Mouse (Mus musculus) adipose tissue, adult 10 weeks (tissue): ENCODE data around the gene Gm29094. TPM values are rescaled to one million over a fixed set of nuclear protein-coding genes. Genes with fewer than 3 reads are reported as not detected.

Experiments used
- polyA plus RNA-seq: library from polyadenylated mRNA; stranded (reverse); fragments of 350-450 nt; fragmentation: Illumina TruSeq; extraction: RNeasy Lipid Tissue Mini Kit (QIAGEN cat#74804); gene quantifications from one replicate; pipeline ENCODE4 v1.2.3, GENCODE M21; 2014; ENCODE audit warnings: low read depth, low replicate concordance

Gene Gm29094
- not detected for polyA plus RNA-seq

DNA sequence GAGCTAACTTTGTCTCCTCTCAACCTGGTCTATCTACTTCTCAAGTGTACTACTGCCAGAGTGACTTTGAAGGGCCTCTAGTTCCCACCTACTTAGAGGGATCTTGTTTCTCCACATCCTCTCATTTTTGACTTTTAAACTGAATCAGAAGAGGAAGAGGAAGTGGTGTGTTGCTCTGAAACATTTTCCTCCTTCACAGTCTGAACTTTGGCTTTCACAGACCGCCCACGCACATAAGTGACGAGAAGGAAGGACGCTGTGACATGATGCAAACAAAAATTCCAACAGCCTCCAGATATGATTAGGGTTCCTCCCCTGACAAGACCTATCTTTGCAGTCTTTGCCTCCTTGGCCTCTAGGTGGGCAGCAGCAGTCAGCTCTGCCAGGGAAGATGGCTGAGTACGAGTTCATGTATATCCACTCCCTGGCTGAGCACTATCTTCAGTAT, at the start of gene Gm29094, which contains the start of gene Bcl2a1b:
Gm29094 (plus strand) TSS at position 411 of the 448 bp plus-strand sequence.
Bcl2a1b (plus strand) TSS at position 241 of the 448 bp plus-strand sequence.

DNA sequence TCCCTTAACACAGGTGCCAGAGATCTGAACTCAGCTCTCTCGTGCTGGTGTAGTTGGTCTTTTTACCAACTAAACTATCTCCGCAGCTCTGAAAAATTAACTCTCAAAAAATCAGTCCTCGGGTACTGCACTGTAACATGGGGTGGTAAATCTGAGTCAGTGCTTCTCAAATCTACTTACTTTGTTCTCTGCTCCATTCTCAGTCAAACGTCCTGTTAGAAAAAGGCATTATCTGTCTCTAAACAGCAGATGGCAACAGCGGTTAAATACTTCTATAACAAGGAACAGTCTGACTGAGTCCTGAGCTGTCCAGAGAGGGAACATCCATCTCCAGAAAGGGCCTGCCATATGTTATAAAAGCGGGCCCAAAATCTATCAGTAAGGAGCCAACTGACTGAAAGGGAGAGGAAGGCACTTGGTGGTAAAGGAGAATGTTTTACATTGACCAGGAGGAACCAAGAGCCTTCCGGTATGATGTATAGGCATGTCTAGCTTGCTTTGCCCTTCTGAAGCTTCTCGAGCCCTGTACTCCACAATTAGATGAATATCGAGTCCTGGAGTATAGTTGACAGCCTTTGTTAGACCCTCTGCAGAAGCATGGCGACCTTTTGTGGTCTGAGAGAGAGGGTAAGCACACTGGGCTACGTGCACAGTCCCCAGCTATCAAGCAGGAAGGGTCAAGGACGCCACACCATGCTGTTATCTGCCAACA, 11.3 kb downstream of the Gm29094 start, which contains the start of gene Mthfs:
Mthfs (plus strand) TSS at position 324 of the 712 bp plus-strand sequence.

Other genes with a start within 250 kb of the Gm29094 start
- gene Bcl2a1a, start 242.5 kb upstream of the Gm29094 start, polyA plus RNA-seq = 2.0 TPM
- gene Trim43b, start 106.5 kb upstream of the Gm29094 start, polyA plus RNA-seq = not detected
- 8.5 TPM for gene Bcl2a1b, start 170 bp upstream of the Gm29094 start, polyA plus RNA-seq
- 15.7 TPM for gene Mthfs, start 11.3 kb downstream of the Gm29094 start, polyA plus RNA-seq